Mouse (Mus musculus): Measurements from ENCODE around the gene Uts2r. TPM values are rescaled to one million over a fixed set of nuclear protein-coding genes. Genes with fewer than 3 reads are reported as not detected.

Gene Uts2r
- total RNA-seq, 2 experiments from 2014 or later, result 0.21 TPM; not detected in 1

DNA sequence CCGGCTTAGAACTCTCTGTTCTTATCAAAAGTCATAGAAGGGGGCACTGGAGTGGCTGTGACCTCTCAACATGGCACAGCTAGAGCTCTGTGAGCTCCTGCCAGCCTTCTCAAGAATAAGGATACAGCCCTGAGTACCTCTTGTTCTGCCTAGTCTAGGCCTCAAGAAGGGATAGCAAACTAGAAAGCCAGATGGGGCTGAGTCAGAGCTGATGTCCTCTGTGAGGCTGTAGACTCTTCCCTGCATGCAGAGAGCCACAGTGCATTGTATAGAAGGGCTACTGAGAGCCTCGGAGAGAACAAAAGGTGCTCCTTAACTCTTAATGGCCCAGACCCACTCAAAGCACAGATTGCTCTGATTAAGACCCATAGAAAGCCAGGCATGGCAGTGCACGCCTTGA, 14.2 kb downstream of the Uts2r start:
- intact Hi-C loops (cut with DNase I), result no loop called here
- DNase-seq (ENCODE audit: extremely low spot score in 1 of 2, low spot score in 2 of 2), result no peak

DNA sequence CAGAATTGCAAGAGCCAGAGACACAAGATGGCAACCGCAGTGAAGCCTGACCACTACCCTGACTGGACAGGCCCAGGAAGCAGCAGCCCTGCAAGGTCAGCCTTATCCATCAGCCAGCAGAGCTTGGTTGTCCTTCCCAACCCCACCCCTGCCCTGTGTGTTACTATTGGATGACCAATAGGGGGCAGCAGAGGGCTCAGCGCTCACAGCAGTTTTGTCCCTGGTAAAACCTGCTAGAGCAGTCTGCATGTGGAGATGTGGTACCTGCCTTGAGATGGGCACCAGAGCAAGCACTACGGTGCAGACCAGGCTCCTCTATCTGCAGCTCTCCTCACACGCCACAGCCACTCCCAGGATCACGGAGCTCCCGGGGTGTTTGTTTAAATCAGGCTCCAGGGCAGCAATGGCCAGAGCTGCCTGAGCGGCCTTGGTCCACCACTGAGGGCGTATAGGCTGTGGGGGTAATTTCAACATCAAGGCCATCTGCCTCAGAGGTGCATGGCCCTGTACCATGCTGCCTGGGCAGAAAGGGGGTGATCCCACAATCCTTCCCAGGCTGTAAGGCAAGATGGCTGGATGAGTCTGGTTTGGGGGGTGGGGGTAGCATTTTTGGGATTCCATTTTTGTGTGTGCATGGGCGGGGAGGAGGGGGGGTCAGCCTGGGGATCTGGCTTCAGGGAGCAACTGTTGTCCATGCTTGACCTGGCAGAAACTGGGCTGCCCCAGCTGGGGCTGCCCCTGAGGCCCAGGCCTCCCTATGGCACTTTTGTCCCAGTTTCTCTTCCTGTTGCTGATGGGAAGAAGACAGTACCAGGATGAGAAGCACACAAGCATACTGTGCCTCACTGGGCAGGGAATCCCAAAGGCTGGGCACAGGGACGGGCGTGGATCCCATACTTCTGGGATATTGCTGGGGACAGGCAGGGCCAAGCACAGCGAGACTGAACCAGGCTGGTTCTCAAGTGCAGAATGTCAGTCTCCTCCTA, 16.5 kb downstream of the Uts2r start:
- DNase-seq (ENCODE audit: extremely low spot score in 1 of 2, low spot score in 2 of 2), result peak; percentile 21 to 38
- peak; percentile 76 for TF ChIP-seq CTCF (IDR thresholded peaks at IDR 0.05)
- intact Hi-C loops (cut with DNase I), result no loop called here
- Histone ChIP-seq H3K4me3 (no peak overlapping the region), H3K27ac (no peak overlapping the region)

More for the DNA sequence above, 14.2 kb downstream of the Uts2r start:
- Histone ChIP-seq H3K27ac (no peak overlapping the region), H3K4me3 (no peak overlapping the region)
- TF ChIP-seq CTCF (IDR thresholded peaks at IDR 0.05), result no peak

DNA sequence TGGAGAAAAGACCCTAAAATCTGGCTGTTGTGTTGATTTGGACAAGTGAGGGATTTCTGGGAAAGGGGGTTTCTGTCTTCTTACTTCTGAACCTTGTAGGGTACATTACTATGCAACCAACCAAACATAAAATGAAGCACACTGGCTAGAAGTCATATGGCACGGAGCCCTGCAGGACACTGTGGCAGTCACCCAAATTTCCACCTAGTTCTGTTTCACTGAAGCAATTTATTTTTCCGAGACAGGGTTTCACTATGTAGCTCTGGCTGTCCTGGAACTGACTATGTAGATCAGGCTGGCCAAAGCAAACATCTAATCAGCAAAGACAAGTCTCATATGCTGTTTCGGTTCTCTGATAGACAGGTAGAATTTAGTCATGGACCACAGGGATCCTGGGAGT, 29.6 kb downstream of the Uts2r start:
- H3K27ac ChIP-seq, result no peak overlapping the region
- no peak overlapping the region for H3K4me3 ChIP-seq
- DNase-seq (ENCODE audit: extremely low spot score in 1 of 2, low spot score in 2 of 2), result no peak
- intact Hi-C loops (cut with DNase I), result no loop called here
- no peak for TF ChIP-seq CTCF (IDR thresholded peaks at IDR 0.05)

DNA sequence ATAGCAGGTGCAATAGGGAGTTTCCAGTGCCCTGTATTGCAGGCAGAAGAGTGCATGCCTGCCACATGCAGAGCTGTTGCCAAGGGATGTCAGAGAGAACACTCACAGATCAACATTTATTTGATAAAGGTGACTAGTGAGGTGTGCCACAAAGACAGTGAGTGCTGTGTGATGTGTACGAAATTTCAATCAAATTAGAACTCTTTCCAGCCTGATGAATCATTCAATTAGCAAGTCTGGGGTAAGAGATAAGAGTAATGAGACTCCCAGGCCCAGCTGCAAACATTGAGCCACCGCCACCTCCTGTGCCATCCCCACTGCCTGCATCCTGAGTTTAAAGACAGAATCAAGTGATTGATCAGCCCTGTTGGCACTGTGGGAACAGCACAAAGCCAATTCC, 32.7 kb downstream of the Uts2r start:
- Histone ChIP-seq H3K4me3 (no peak overlapping the region), H3K27ac (no peak overlapping the region)
- intact Hi-C loops (cut with DNase I), result no loop called here
- no peak for TF ChIP-seq CTCF (IDR thresholded peaks at IDR 0.05)
- no peak for DNase-seq (ENCODE audit: extremely low spot score in 1 of 2, low spot score in 2 of 2)

DNA sequence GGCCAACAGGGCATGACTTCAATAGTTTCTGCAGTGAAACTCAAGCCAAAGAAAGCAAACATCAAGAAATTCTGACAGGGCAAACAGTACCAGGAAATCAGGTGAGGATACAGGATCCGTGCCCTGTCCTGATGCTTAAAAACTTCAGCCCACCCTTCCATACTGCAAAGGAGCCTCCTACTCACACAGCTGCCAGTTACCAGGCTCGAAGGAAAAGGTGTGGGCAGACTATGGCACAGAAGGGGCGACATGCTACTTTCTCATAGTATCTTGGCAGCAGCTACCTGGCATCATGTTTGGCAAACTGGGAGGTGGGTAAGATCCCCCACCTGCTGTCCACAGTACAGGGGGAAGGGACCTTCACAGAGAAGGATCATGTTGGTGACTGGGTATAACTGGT, 33.3 kb downstream of the Uts2r start:
- intact Hi-C loops (cut with DNase I), result no loop called here
- no peak for DNase-seq (ENCODE audit: extremely low spot score in 1 of 2, low spot score in 2 of 2)
- H3K4me3 ChIP-seq, result no peak overlapping the region

DNA sequence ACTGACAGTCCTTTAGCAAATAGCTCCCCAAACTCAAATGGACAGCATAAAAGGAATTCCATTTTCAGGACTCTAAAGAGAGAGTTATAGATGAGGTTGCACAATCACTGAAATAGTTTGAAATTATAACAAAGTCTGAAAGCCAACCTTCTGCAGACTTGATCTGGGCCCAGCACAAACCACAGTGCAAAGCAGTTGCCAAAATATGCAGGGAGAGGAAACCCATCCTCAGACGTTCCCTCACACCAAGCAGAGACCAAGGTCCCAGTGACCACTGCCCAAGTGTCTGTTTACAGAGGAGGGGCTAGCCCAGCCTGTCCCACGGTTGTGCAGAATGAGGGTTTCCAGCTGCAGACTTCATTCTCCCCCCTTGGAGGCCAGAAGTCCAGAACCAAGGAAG, 38.6 kb downstream of the Uts2r start:
- Histone ChIP-seq H3K4me3 (no peak overlapping the region), H3K27ac (no peak overlapping the region)
- intact Hi-C loops (cut with DNase I), result no loop called here
- no peak for TF ChIP-seq CTCF (IDR thresholded peaks at IDR 0.05)
- no peak for DNase-seq (ENCODE audit: extremely low spot score in 1 of 2, low spot score in 2 of 2)

More for the DNA sequence above, 33.3 kb downstream of the Uts2r start:
- no peak overlapping the region for H3K27ac ChIP-seq
- no peak for TF ChIP-seq CTCF (IDR thresholded peaks at IDR 0.05)

DNA sequence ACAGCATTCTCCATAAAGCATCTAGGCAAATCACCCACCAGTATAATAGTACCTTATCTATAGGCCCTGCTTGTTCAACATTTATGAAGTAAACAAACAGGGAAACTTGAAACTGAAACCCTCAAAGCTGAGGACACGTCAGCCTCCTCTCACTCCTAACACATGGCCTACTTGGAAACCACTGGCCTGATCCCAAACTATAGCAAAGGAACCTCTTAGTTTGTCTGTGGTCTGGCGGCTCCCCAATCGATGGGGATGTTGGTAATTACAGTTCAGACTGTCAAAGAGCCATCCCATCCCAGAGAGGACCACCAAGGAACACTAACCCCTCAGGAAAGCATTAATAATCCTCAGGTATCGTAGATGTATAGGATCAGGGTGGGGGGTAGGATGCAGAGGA, 39.8 kb downstream of the Uts2r start:
- Histone ChIP-seq H3K27ac (no peak overlapping the region), H3K4me3 (no peak overlapping the region)
- intact Hi-C loops (cut with DNase I), result no loop called here
- DNase-seq (ENCODE audit: extremely low spot score in 1 of 2, low spot score in 2 of 2), result no peak
- TF ChIP-seq CTCF (IDR thresholded peaks at IDR 0.05), result no peak

DNA sequence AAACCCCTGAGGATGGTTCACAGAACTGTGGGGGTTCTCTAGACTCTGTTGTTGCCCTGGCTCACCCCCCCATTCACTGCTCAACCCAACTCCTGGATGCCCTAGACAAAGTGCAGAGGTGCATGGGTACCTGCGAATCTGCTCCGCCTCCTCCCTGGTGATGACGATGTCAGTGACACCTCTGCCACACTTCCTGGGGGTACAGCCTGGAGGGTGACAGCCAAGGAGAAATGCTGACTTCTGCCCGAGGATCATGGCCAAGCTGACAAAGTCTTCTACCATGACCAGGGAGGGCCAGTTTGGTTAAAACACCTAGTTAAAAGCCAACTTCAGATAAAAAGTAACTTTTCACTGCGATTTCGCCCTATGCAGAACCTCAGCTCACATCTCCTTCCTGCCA, 40.7 kb downstream of the Uts2r start:
- intact Hi-C loops (cut with DNase I), result no loop called here
- no peak for DNase-seq (ENCODE audit: extremely low spot score in 1 of 2, low spot score in 2 of 2)
- no peak for TF ChIP-seq CTCF (IDR thresholded peaks at IDR 0.05)

DNA sequence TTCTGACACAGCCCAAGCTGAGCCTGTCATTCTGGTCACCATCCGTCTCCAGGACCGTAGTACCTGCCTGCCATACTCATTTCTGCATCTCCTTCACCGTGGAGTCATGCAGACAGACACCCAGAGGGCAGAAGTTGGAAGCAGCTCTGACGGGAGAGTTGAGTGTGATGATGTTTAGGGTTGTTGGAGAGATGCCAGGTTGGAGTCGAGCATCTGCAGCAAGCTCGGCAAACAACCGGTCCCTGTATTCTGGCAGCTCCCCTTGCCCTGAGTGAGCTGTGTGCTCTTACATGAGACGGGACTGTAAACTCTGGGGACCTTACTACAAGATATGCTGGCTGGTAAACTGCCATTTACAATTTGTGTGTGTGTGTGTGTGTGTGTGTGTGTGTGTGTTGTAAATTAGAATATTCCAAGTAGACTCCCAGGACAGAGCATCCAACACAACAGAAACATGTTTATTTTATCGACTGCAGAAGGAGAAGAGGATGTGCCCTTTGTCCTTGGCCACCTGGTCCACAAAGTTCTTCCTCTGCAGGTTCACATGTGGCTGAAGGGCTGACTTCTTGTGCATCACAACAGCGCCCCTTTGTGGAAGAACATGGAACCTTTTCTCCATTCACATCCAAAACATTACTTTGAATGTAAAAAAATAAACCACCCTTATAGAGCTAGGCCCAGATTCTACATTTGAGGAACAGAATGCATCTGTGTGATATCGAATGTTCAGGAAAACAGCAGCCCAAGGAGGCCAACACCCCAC, 41.5 kb downstream of the Uts2r start:
- intact Hi-C loops (cut with DNase I), result no loop called here
- TF ChIP-seq CTCF (IDR thresholded peaks at IDR 0.05), result peak; percentile 59
- Histone ChIP-seq H3K27ac (no peak overlapping the region), H3K4me3 (no peak overlapping the region)
- no peak for DNase-seq (ENCODE audit: extremely low spot score in 1 of 2, low spot score in 2 of 2)

More for the DNA sequence above, 40.7 kb downstream of the Uts2r start:
- Histone ChIP-seq H3K4me3 (no peak overlapping the region), H3K27ac (no peak overlapping the region)

DNA sequence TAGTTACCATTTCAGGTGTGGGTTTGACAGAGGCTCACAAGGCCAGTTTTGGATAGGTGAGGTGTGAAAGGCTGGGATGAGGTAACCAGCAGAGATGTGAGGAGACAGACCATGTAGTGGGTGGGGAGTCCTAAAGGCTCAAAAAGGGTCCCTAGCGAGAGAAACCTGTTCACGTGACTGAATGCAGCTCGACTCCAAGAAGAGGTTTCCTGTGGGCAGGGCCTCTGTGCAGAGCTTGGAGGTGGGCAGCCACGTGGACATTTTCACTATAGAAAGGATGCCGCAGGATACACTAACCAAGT, 43.7 kb downstream of the Uts2r start:
- peak overlapping the region; percentile 47 for H3K27ac ChIP-seq

DNA sequence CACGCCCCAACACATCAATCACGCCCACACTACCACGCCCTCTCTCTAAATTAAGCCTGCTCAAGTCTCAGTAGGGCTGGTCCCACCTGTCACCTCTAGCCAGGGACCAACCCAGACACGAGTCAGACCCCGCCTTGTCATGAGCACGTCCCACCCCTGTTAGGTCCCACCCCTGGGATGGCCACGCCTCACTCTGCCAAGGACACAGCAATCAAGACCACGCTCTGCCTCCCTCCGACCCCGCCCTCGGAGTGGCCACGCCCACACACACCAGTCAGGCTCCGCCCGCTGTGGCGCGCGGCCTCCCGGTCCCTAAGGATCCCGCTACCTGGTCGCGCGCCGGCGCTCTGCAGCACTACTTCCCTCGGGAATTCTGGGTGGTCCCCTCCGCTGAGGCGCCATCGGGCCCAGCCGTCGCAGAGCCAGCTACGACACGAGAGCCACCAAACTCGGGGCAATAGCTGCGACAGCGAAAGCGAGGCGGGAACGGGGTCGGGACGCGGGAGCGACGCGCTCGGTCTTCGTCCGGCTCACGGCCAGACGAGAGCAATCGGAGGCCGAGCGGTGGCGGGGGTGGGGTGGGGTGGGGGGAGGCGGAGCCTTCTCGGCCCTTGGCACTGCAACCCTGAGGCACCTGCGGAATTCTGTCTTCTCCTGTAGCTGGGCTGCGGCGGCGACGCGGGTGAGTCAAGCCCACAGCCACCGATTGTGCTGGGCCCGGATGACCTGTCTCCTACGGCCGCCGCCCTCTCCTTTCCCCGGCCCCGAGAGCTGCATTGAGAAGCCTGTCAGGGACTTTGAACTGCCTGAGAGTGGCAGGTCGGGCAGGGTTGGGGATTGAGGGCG, 44.3 kb downstream of the Uts2r start, which contains the start of the genes Hexdc and Ogfod3:
TSS of gene Hexdc (plus strand) at position 273 of the 846 bp plus-strand sequence.
TSS of gene Ogfod3 (minus strand) at position 551 of the 846 bp plus-strand sequence.
- Histone ChIP-seq H3K4me3 (peak within 1 kb of the TSS; percentile 93), H3K27ac (peak within 1 kb of the TSS; percentile 94)
- no peak for TF ChIP-seq CTCF (IDR thresholded peaks at IDR 0.05)
- peak; percentile 90 to 91 for DNase-seq (ENCODE audit: extremely low spot score in 1 of 2, low spot score in 2 of 2)
- intact Hi-C loops (cut with DNase I), result no loop called here

More for the DNA sequence above, 43.7 kb downstream of the Uts2r start:
- H3K4me3 ChIP-seq, result peak overlapping the region; percentile 93
- intact Hi-C loops (cut with DNase I), result no loop called here
- TF ChIP-seq CTCF (IDR thresholded peaks at IDR 0.05), result no peak
- DNase-seq (ENCODE audit: extremely low spot score in 1 of 2, low spot score in 2 of 2), result no peak

Other genes starting within 250 kb of the Uts2r start
- 1 to 10 TPM; 8.5 to 9.5 TPM for gene Ccdc57, start 227.4 kb upstream of the Uts2r start, total RNA-seq (2021)
- 1 to 10 TPM; 3.3 to 4.5 TPM for gene Slc16a3, start 211.8 kb upstream of the Uts2r start, total RNA-seq (2021)
- 100 to 1,000 TPM; 126 to 132 TPM for gene Csnk1d, start 168.9 kb upstream of the Uts2r start, total RNA-seq (2021)
- 1 to 10 TPM; 2.2 to 3.0 TPM for gene Cd7, start 120.9 kb upstream of the Uts2r start, total RNA-seq (2021)
- gene Sectm1b, start 96.7 kb upstream of the Uts2r start, total RNA-seq (2021), result not detected
- not detected for gene Sectm1a, start 79.1 kb upstream of the Uts2r start, total RNA-seq (2021)
- not detected for gene Tex19.2, start 41.6 kb upstream of the Uts2r start, total RNA-seq (2021)
- not detected for gene Tex19.1, start 14.1 kb upstream of the Uts2r start, total RNA-seq (2021)
- 10 to 100 TPM; 21.2 to 26.8 TPM for gene Hexdc, start 44.2 kb downstream of the Uts2r start, total RNA-seq (2021)
- 1 to 10 TPM; 7.2 TPM for gene Ogfod3, start 44.4 kb downstream of the Uts2r start, total RNA-seq (2021)
- 10 to 100 TPM; 22.0 to 23.3 TPM for gene Cybc1, start 69.1 kb downstream of the Uts2r start, total RNA-seq (2021)
- 10 to 100 TPM; 39.2 to 48.9 TPM for gene Narf, start 77.0 kb downstream of the Uts2r start, total RNA-seq (2021)
- gene Foxk2, start 99.7 kb downstream of the Uts2r start, total RNA-seq (2021), result 10 to 100 TPM; 84.0 to 86.5 TPM
- gene Wdr45b, start 194.2 kb downstream of the Uts2r start, total RNA-seq (2021), result 10 to 100 TPM; 62.1 to 70.9 TPM
- 10 to 100 TPM; 43.5 to 53.4 TPM for gene Rab40b, start 228.0 kb downstream of the Uts2r start, total RNA-seq (2021)

Measured in left cerebral cortex, adult 2 months (tissue).